16 mouse cellular contexts compared by ENCODE assay signal in genomic region chr4:9012787-9013186, GRCm38 (mm10).
DNase-seq lines count a peak whose midpoint lies in the region; ATAC-seq lines count a peak whose summit lies in the region.
"Had no signal": no experiment of that assay in that cellular context is flagged by ENCODE, and none has a peak within 500 bp of the region (broad histone marks: within the 10 kb centered on the region; RNA-seq: fewer than 3 reads in every experiment).

No protein-coding gene starts in this region.

- no peaks in the 10 kb centered on the region for H3K36me3 ChIP-seq in kidney, embryonic 15.5 days
- H3K36me3 ChIP-seq in kidney, embryonic 14.5 days (ENCODE audit: control insufficient read depth, insufficient read depth, low read length), result no peaks in the 10 kb centered on the region
- no peaks in the 10 kb centered on the region for H3K36me3 ChIP-seq in hindbrain, embryonic 16.5 days (ENCODE audit: control insufficient read depth, insufficient read depth, low read length)
- H3K36me3 ChIP-seq: liver, embryonic 12.5 days; midbrain, embryonic 12.5 days had no signal

- H3K4me2 ChIP-seq in kidney, embryonic 15.5 days, result no peak overlapping the region
- H3K4me2 ChIP-seq in kidney, embryonic 14.5 days (replicated peaks; ENCODE audit: low read depth, low read length), result no peak overlapping the region
- no peak overlapping the region for H3K4me2 ChIP-seq in hindbrain, embryonic 16.5 days (ENCODE audit: low read length)
- H3K4me2 ChIP-seq: liver, embryonic 12.5 days; midbrain, embryonic 12.5 days had no signal

- H3K4me3 ChIP-seq in kidney, embryonic 15.5 days (replicated peaks), result no peak overlapping the region
- no peak overlapping the region for H3K4me3 ChIP-seq in kidney, embryonic 14.5 days (ENCODE audit: low read length)
- no peak overlapping the region for H3K4me3 ChIP-seq in hindbrain, embryonic 16.5 days (ENCODE audit: low read length)
- H3K4me3 ChIP-seq: liver, embryonic 12.5 days; midbrain, embryonic 12.5 days had no signal

- peaks cover 51% of the 10 kb centered on the region for H3K4me1 ChIP-seq in kidney, embryonic 15.5 days
- H3K4me1 ChIP-seq in kidney, embryonic 14.5 days (ENCODE audit: control insufficient read depth, insufficient read depth, low read length), result peaks cover 27% of the 10 kb centered on the region
- H3K4me1 ChIP-seq in hindbrain, embryonic 16.5 days (ENCODE audit: control insufficient read depth, insufficient read depth, low read depth, low read length), result peaks cover 46% of the 10 kb centered on the region

- no peaks in the 10 kb centered on the region for H3K9me3 ChIP-seq in kidney, embryonic 15.5 days (replicated peaks)
- H3K9me3 ChIP-seq in kidney, embryonic 14.5 days (ENCODE audit: control insufficient read depth, low read length), result no peaks in the 10 kb centered on the region
- no peaks in the 10 kb centered on the region for H3K9me3 ChIP-seq in hindbrain, embryonic 16.5 days (ENCODE audit: control insufficient read depth, low read length)
- H3K9me3 ChIP-seq: liver, embryonic 12.5 days; midbrain, embryonic 12.5 days had no signal

- WGBS in kidney, embryonic 15.5 days, result 66% methylated on average over 9 of the region's 9 CpGs
- WGBS in kidney, embryonic 14.5 days, result 65% methylated on average over 9 of the region's 9 CpGs
- WGBS in hindbrain, embryonic 16.5 days, result 38% methylated on average over 9 of the region's 9 CpGs

- H3K27me3 ChIP-seq in kidney, embryonic 15.5 days, result peaks cover 13% of the 10 kb centered on the region
- H3K27me3 ChIP-seq in kidney, embryonic 14.5 days (ENCODE audit: control insufficient read depth, insufficient read depth, low read length), result no peaks in the 10 kb centered on the region
- no peaks in the 10 kb centered on the region for H3K27me3 ChIP-seq in hindbrain, embryonic 16.5 days (replicated peaks; ENCODE audit: control insufficient read depth, insufficient read depth, low read length)
- H3K27me3 ChIP-seq: liver, embryonic 12.5 days had no signal

- DNase-seq in retina, postnatal 1 day, result peak; percentile 53
- DNase-seq in retina, embryonic 14.5 days (ENCODE audit: low spot score), result no peak
- peak; percentile 96 for DNase-seq in cerebellum, adult 8-10 months
- no peak for DNase-seq in lung, postnatal 36 days
- no peak for DNase-seq in gastrocnemius, postnatal 4 days (ENCODE audit: low spot score in 2 of 2)
- DNase-seq: heart, adult 11 months; heart, postnatal 10 days; spleen, adult 18-20 months had no signal

- ATAC-seq in kidney, embryonic 15.5 days (replicated peaks; ENCODE audit: low FRiP score), result 0 out of 2 replicates have a peak, but pooled peaks have one; percentile 15
- ATAC-seq in kidney, embryonic 14.5 days (ENCODE audit: low FRiP score, low TSS enrichment), result no peak
- ATAC-seq in hindbrain, embryonic 16.5 days, result peak; percentile 62
- ATAC-seq: activated CD4-positive, CD25-positive, alpha-beta regulatory T cell, adult 4 months; intestine, postnatal 0 days; liver, embryonic 12.5 days; lung, postnatal 0 days had no signal

- H3K27ac ChIP-seq in kidney, embryonic 15.5 days, result no peak overlapping the region
- no peak overlapping the region for H3K27ac ChIP-seq in kidney, embryonic 14.5 days (ENCODE audit: low read depth, low read length)
- H3K27ac ChIP-seq in hindbrain, embryonic 16.5 days (ENCODE audit: low read depth, low read length), result 0 out of 2 replicates have a peak overlapping the region, but pooled peaks have one; percentile 21
- H3K27ac ChIP-seq: liver, embryonic 12.5 days; midbrain, embryonic 12.5 days had no signal

- H3K9ac ChIP-seq in kidney, embryonic 15.5 days, result no peak overlapping the region
- H3K9ac ChIP-seq in kidney, embryonic 14.5 days (ENCODE audit: low read depth, low read length), result no peak overlapping the region
- H3K9ac ChIP-seq in hindbrain, embryonic 16.5 days (ENCODE audit: low read depth, low read length), result no peak overlapping the region
- H3K9ac ChIP-seq: liver, embryonic 12.5 days; midbrain, embryonic 12.5 days had no signal

Comparison
In these comparisons a context has a peak if more than half of its experiments do, and no peak if none do; other contexts are left out.
1. DNase-seq: peak in retina, postnatal 1 day (single experiment) and cerebellum, adult 8-10 months (single experiment); none in retina, embryonic 14.5 days (single experiment), lung, postnatal 36 days (single experiment) and gastrocnemius, postnatal 4 days (0 of 2).